Mouse (Mus musculus) CH12.LX (cell line): ENCODE results near the gene Tbc1d7. TPM values are rescaled to one million over a fixed set of nuclear protein-coding genes. Genes with fewer than 3 reads are reported as not detected.

Source experiments
- DNase-seq: peaks from one replicate; pipeline ENCODE4 v3.0.0-alpha.2; 2013; ENCODE audit errors: extremely low read depth
- H3K27ac ChIP-seq: 2 replicates; pipeline ENCODE4 v1.5.1; 2012; ENCODE audit warnings: low read depth, mild to moderate bottlenecking, control low read depth, moderate library complexity; ENCODE audit not compliant: insufficient read depth
- H3K27me3 ChIP-seq: replicated peaks from 2 replicates; pipeline ENCODE3; 2012; ENCODE audit warnings: inconsistent platforms
- H3K36me3 ChIP-seq, 2 experiments: replicated peaks in 1 of 2; 2 replicates each; pipeline versions ENCODE3 to v1.6.1; 2012; ENCODE audit warnings: inconsistent platforms in 1 of 2, low read length in 1 of 2, mild to moderate bottlenecking in 1 of 2, mixed read lengths in 1 of 2, moderate library complexity in 1 of 2; ENCODE audit not compliant: control insufficient read depth in 1 of 2, insufficient read depth in 1 of 2
- H3K4me1 ChIP-seq, 2 experiments: 2 replicates each; pipeline ENCODE4 v1.6.1; 2012; ENCODE audit warnings: inconsistent platforms in 1 of 2, moderate library complexity in 1 of 2; ENCODE audit not compliant: insufficient read depth in 2 of 2, control insufficient read depth in 1 of 2
- H3K4me2 ChIP-seq: 2 replicates; pipeline ENCODE4 v1.6.1; 2012; ENCODE audit warnings: low read depth, mild to moderate bottlenecking, control low read depth; ENCODE audit not compliant: poor library complexity, insufficient read depth, severe bottlenecking
- H3K4me3 ChIP-seq, 3 experiments: fragments of 150-350 bp in 1 of 3; sonication (generic) in 1 of 3; replicated peaks in 1 of 3; 2 replicates each; pipeline versions ENCODE3 to v1.5.1; 2011 to 2012; ENCODE audit warnings: low read depth in 2 of 3, low read length in 2 of 3, mild to moderate bottlenecking in 2 of 3, moderate library complexity in 2 of 3, control low read depth in 1 of 3, improper control_type of control experiment in 1 of 3, inconsistent platforms in 1 of 3, mixed read lengths in 1 of 3; ENCODE audit not compliant: poor library complexity in 1 of 3
- H3K79me2 ChIP-seq: replicated peaks from 2 replicates; pipeline ENCODE4 v1.6.1; 2012; ENCODE audit warnings: mild to moderate bottlenecking, moderate library complexity; ENCODE audit not compliant: control insufficient read depth, poor library complexity, insufficient read depth, severe bottlenecking; ENCODE audit errors: extremely low read depth
- H3K9ac ChIP-seq: 2 replicates; pipeline ENCODE4 v1.6.1; 2012; ENCODE audit warnings: low read depth, mild to moderate bottlenecking, control low read depth, moderate library complexity; ENCODE audit not compliant: insufficient read depth
- H3K9me3 ChIP-seq: replicated peaks from 2 replicates; pipeline ENCODE3; 2012; ENCODE audit warnings: low read length, inconsistent platforms, mixed read lengths
- BHLHE40 ChIP-seq: IDR thresholded peaks from 2 replicates; pipeline ENCODE4 v1.6.1; 2011; ENCODE audit warnings: mild to moderate bottlenecking, low read depth, low read length, improper control_type of control experiment
- CTCF ChIP-seq, 2 experiments: IDR thresholded peaks in 1 of 2; conservative IDR thresholded peaks in 1 of 2; 2 replicates each; pipeline ENCODE4 v1.5.1; 2011 to 2012; ENCODE audit warnings: low read depth in 2 of 2, low read length in 2 of 2, improper control_type of control experiment in 1 of 2, inconsistent platforms in 1 of 2, mild to moderate bottlenecking in 1 of 2, moderate library complexity in 1 of 2
- E2F4 ChIP-seq: IDR thresholded peaks from 2 replicates; pipeline ENCODE4 v1.6.1; 2011; ENCODE audit warnings: low read depth, low read length, improper control_type of control experiment; ENCODE audit not compliant: insufficient replicate concordance
- EP300 ChIP-seq: IDR thresholded peaks from 2 replicates; pipeline ENCODE4 v1.6.1; 2011; ENCODE audit warnings: low read length, improper control_type of control experiment
- HCFC1 ChIP-seq: IDR thresholded peaks from 2 replicates; pipeline ENCODE4 v1.6.1; 2012; ENCODE audit warnings: low read depth, mild to moderate bottlenecking, inconsistent platforms, low read length, improper control_type of control experiment
- IRF4 ChIP-seq: IDR thresholded peaks from 2 replicates; pipeline ENCODE4 v1.6.1; 2014; ENCODE audit warnings: low read depth, mild to moderate bottlenecking, inconsistent platforms, low read length, improper control_type of control experiment
- JUN ChIP-seq: IDR thresholded peaks from 2 replicates; pipeline ENCODE4 v1.6.1; 2011; ENCODE audit warnings: low read depth, mild to moderate bottlenecking, low read length, improper control_type of control experiment, moderate library complexity; ENCODE audit not compliant: insufficient read depth
- JUND ChIP-seq: conservative IDR thresholded peaks from 2 replicates; pipeline ENCODE4 v1.6.1; 2011; ENCODE audit warnings: low read depth, low read length, improper control_type of control experiment
- MAFK ChIP-seq: IDR thresholded peaks from 2 replicates; pipeline ENCODE4 v1.6.1; 2011; ENCODE audit warnings: low read length, improper control_type of control experiment; ENCODE audit not compliant: insufficient replicate concordance
- MAZ ChIP-seq: IDR thresholded peaks from 2 replicates; pipeline ENCODE4 v1.6.1; 2012; ENCODE audit warnings: low read depth, mild to moderate bottlenecking, inconsistent platforms, low read length, improper control_type of control experiment, moderate library complexity
- MYC ChIP-seq: IDR thresholded peaks from 2 replicates; pipeline ENCODE4 v1.6.1; 2011; ENCODE audit warnings: low read depth, mild to moderate bottlenecking, improper control_type of control experiment, low read length
- NELFE ChIP-seq: IDR thresholded peaks from 2 replicates; pipeline ENCODE4 v1.6.1; 2011; ENCODE audit warnings: low read depth, low read length, improper control_type of control experiment
- NRF1 ChIP-seq: IDR thresholded peaks from 2 replicates; pipeline ENCODE4 v1.6.1; 2014; ENCODE audit warnings: low read depth, mild to moderate bottlenecking, inconsistent platforms, low read length, improper control_type of control experiment, moderate library complexity
- PAX5 ChIP-seq: IDR thresholded peaks from 2 replicates; pipeline ENCODE4 v1.6.1; 2012; ENCODE audit warnings: low read length, inconsistent platforms, mixed read lengths
- POLR2AphosphoS2 ChIP-seq: IDR thresholded peaks from 2 replicates; pipeline ENCODE4 v1.6.1; 2011; ENCODE audit warnings: low read depth, low read length, improper control_type of control experiment
- RAD21 ChIP-seq: IDR thresholded peaks from 2 replicates; pipeline ENCODE4 v1.6.1; 2011; ENCODE audit warnings: low read depth, mild to moderate bottlenecking, low read length, improper control_type of control experiment, moderate library complexity
- RCOR1 ChIP-seq: conservative IDR thresholded peaks from 2 replicates; pipeline ENCODE4 v1.6.1; 2012; ENCODE audit warnings: low read depth, mild to moderate bottlenecking, inconsistent platforms, low read length, improper control_type of control experiment
- SIN3A ChIP-seq: IDR thresholded peaks from 2 replicates; pipeline ENCODE4 v1.6.1; 2012; ENCODE audit warnings: low read length, improper control_type of control experiment, inconsistent platforms
- TCF12 ChIP-seq: IDR thresholded peaks from 2 replicates; pipeline ENCODE4 v1.6.1; 2014; ENCODE audit warnings: low read depth, mild to moderate bottlenecking, inconsistent platforms, low read length, improper control_type of control experiment
- UBTF ChIP-seq: IDR thresholded peaks from 2 replicates; pipeline ENCODE4 v1.6.1; 2012; ENCODE audit warnings: low read depth, mild to moderate bottlenecking, inconsistent platforms, low read length, improper control_type of control experiment, moderate library complexity
- USF1 ChIP-seq: IDR thresholded peaks from 2 replicates; pipeline ENCODE4 v1.6.1; 2014; ENCODE audit warnings: low read depth, mild to moderate bottlenecking, inconsistent platforms, low read length, improper control_type of control experiment
- ZC3H11A ChIP-seq: IDR thresholded peaks from 2 replicates; pipeline ENCODE4 v1.6.1; 2012; ENCODE audit warnings: low read depth, mild to moderate bottlenecking, inconsistent platforms, low read length, improper control_type of control experiment
- ZMIZ1 ChIP-seq: IDR thresholded peaks from 2 replicates; pipeline ENCODE4 v1.6.1; 2012; ENCODE audit warnings: low read depth, mild to moderate bottlenecking, inconsistent platforms, low read length, improper control_type of control experiment
- ZNF384 ChIP-seq: IDR thresholded peaks from 2 replicates; pipeline ENCODE4 v1.6.1; 2012; ENCODE audit warnings: low read depth, low read length, improper control_type of control experiment, inconsistent platforms
- dilution Hi-C: fragments of 300-500 bp; cut with MboI; formaldehyde crosslinking; loops from 2 replicates; pipeline ENCODE4 v1.14.3; 2020; ENCODE audit warnings: low sequenced_read_pairs; ENCODE audit not compliant: extremely low pct_unique_long_range_greater_than_20kb, extremely low pct_ligation_motif_present
- in situ Hi-C: fragments of 300-500 bp; cut with MboI; formaldehyde crosslinking; loops from 3 replicates; pipeline ENCODE4 v1.14.3; 2019; ENCODE audit warnings: low sequenced_read_pairs, low pct_ligation_motif_present, low pct_unique_long_range_greater_than_20kb, mixed read lengths
- polyA plus RNA-seq: library from polyadenylated mRNA; unstranded; fragments of >175 nt; gene quantifications from 2 replicates; pipeline ENCODE4 v1.2.1, GENCODE M21; 2012; ENCODE audit warnings: low read depth; ENCODE audit not compliant: insufficient read length
- total RNA-seq, 2 experiments: library from RNA; depleted of rRNA; stranded (reverse); fragments of 300-350 nt in 1 of 2; fragments of >200 nt in 1 of 2; gene quantifications; 2 replicates each; pipeline ENCODE4 v1.2.3; 2012 to 2014

Tbc1d7 gene
- total and polyA plus RNA-seq, 3 experiments, result 19.5 to 37.3 (median 20.2) TPM

GRCm38 (mm10) chr13:43159429-43159828 is 11.9 kb downstream of the Tbc1d7 start:
- Histone ChIP-seq H3K27ac (no peak overlapping the region), H3K36me3 (peaks cover 23 to 76% of the 10 kb centered on the region in 2 experiments)
- dilution Hi-C loops, result no loop called here

GRCm38 (mm10) chr13:43158281-43158680 is 13.0 kb downstream of the Tbc1d7 start:
- in situ Hi-C loops, result no loop called here
- no peaks in the 10 kb centered on the region for H3K27me3 ChIP-seq
- H3K4me1 ChIP-seq, result no peaks in the 10 kb centered on the region
- dilution Hi-C loops, result no loop called here
- no peak for DNase-seq
- no peak overlapping the region for H3K4me2 ChIP-seq
- H3K9me3 ChIP-seq, result no peaks in the 10 kb centered on the region
- no peak overlapping the region for H3K9ac ChIP-seq
- H3K4me3 ChIP-seq, result no peak overlapping the region
- peaks cover 25 to 76% of the 10 kb centered on the region in 2 experiments for H3K36me3 ChIP-seq
- no peak overlapping the region for H3K27ac ChIP-seq
- H3K79me2 ChIP-seq, result no peaks in the 10 kb centered on the region
- TF ChIP-seq BHLHE40, result no peak
- TF ChIP-seq RCOR1, result no peak
- TF ChIP-seq MYC, result no peak
- TF ChIP-seq JUN, result no peak
- no peak for TF ChIP-seq JUND
- TF ChIP-seq HCFC1, result no peak
- TF ChIP-seq RAD21, result no peak
- TF ChIP-seq SIN3A, result no peak
- no peak for TF ChIP-seq ZNF384
- TF ChIP-seq ZMIZ1, result no peak
- no peak for TF ChIP-seq NRF1

More at GRCm38 (mm10) chr13:43159429-43159828, 11.9 kb downstream of the Tbc1d7 start:
- no peaks in the 10 kb centered on the region for H3K79me2 ChIP-seq
- DNase-seq, result no peak
- no peak overlapping the region for H3K4me3 ChIP-seq
- H3K4me1 ChIP-seq, result no peaks in the 10 kb centered on the region
- in situ Hi-C loops, result no loop called here
- TF ChIP-seq JUN, result no peak
- no peak for TF ChIP-seq NELFE
- TF ChIP-seq, all 38 proteins: peak for 0
- H3K4me2 ChIP-seq, result no peak overlapping the region
- H3K9ac ChIP-seq, result no peak overlapping the region
- H3K27me3 ChIP-seq, result no peaks in the 10 kb centered on the region
- H3K9me3 ChIP-seq, result no peaks in the 10 kb centered on the region

GRCm38 (mm10) chr13:43157370-43157769 is 13.9 kb downstream of the Tbc1d7 start:
- Histone ChIP-seq H3K27ac (no peak overlapping the region), H3K36me3 (peaks cover 23 to 76% of the 10 kb centered on the region in 2 experiments), H3K9ac (no peak overlapping the region), H3K4me3 (no peak overlapping the region), H3K9me3 (no peaks in the 10 kb centered on the region), H3K4me1 (no peaks in the 10 kb centered on the region), H3K79me2 (no peaks in the 10 kb centered on the region), H3K4me2 (no peak overlapping the region), H3K27me3 (no peaks in the 10 kb centered on the region)
- dilution Hi-C loops (no loop called here), in situ Hi-C loops (no loop called here)
- TF ChIP-seq RAD21, result no peak
- no peak for TF ChIP-seq ZC3H11A
- TF ChIP-seq MAFK, result no peak
- no peak for TF ChIP-seq ZMIZ1
- TF ChIP-seq IRF4, result no peak
- no peak for TF ChIP-seq HCFC1
- no peak for TF ChIP-seq E2F4
- no peak for TF ChIP-seq MAZ
- no peak for TF ChIP-seq EP300
- TF ChIP-seq CTCF (conservative IDR thresholded peaks at IDR 0.05 in 1 of 2, IDR thresholded peaks at IDR 0.05 in 1 of 2; ENCODE audit: low read depth in 2 of 2, low read length in 2 of 2), result no peak
- no peak for TF ChIP-seq USF1
- no peak for TF ChIP-seq BHLHE40
- no peak for TF ChIP-seq UBTF
- no peak for TF ChIP-seq ZNF384
- TF ChIP-seq PAX5, result no peak
- no peak for TF ChIP-seq POLR2AphosphoS2
- TF ChIP-seq TCF12, result no peak
- TF ChIP-seq NELFE, result no peak
- no peak for DNase-seq
